Mouse (Mus musculus) midbrain, embryonic 10.5 days (tissue): ENCODE measurements around the gene 4930467E23Rik. TPM values are rescaled to one million over a fixed set of nuclear protein-coding genes. Genes with fewer than 3 reads are reported as not detected.
"Not testable (repeated sequence)": the region's sequence is repeated elsewhere in the genome, so short reads cannot be mapped to it uniquely, and the experiment has no call there.

Source experiments
- DNase-seq: peaks from one replicate; pipeline ENCODE4 v3.0.0-alpha.2; 2017; ENCODE audit warnings: low spot score
- H3K27ac ChIP-seq: fragments of 300-500 bp; sonication (generic); replicated peaks from 2 replicates; pipeline ENCODE4 v1.5.1; 2016; ENCODE audit warnings: mild to moderate bottlenecking
- H3K27me3 ChIP-seq: fragments of 300-500 bp; sonication (generic); 2 replicates; pipeline ENCODE4 v1.6.1; 2016; ENCODE audit warnings: low read depth, mild to moderate bottlenecking; ENCODE audit not compliant: poor library complexity, severe bottlenecking
- H3K36me3 ChIP-seq: fragments of 300-500 bp; sonication (generic); 2 replicates; pipeline ENCODE4 v1.6.1; 2016; ENCODE audit warnings: mild to moderate bottlenecking, moderate library complexity
- H3K4me1 ChIP-seq: fragments of 300-500 bp; sonication (generic); 2 replicates; pipeline ENCODE4 v1.6.1; 2016
- H3K4me3 ChIP-seq: fragments of 300-500 bp; sonication (generic); 2 replicates; pipeline ENCODE4 v1.5.1; 2016; ENCODE audit warnings: mild to moderate bottlenecking, moderate library complexity
- H3K9me3 ChIP-seq: fragments of 300-500 bp; sonication (generic); replicated peaks from 2 replicates; pipeline ENCODE4 v1.6.1; 2016; ENCODE audit warnings: mild to moderate bottlenecking
- WGBS: fragments of 180-500 bp; shearing (Covaris S2); methylation state at CpG from one replicate; pipeline ENCODE4 v1.1.7; 2016; 5-methylcytosine and 5-hydroxymethylcytosine counted together
- polyA plus RNA-seq: library from polyadenylated mRNA; unstranded; fragments of >200 nt; fragmentation: Nextera tagmentation; extraction: Ambion mirVana; gene quantifications from 2 replicates; pipeline ENCODE4 v1.2.1, GENCODE M21; 2016

4930467E23Rik gene
- polyA plus RNA-seq: not detected in 2 replicates

DNA sequence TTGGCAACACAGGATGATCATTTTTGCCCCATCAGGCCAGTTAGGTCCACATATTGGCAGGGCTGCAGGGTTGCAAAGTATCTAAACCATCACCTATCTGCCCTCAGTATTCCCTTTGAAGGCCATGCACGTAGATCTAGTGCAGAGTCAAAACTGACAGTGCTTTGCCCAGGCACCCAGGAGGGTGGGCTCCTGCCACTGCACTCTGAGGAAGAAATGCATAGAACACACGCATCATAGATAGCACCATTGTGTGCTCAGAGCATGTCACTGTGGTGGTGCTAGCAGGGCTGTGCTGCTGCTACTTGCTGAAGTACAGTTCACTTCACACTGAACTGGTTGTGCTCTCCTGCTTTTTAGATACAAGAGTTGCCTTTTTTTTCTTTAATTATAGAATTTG lies at the start of gene 4930467E23Rik:
TSS of gene 4930467E23Rik (plus strand) at position 301 of the 400 bp plus-strand sequence.
- H3K36me3 ChIP-seq, H3K4me3 ChIP-seq, H3K27ac ChIP-seq, DNase-seq, H3K27me3 ChIP-seq, H3K4me1 ChIP-seq, H3K9me3 ChIP-seq: not testable (repeated sequence)
- no CpG with 5 or more reads among the region's 2 CpGs for WGBS

DNA sequence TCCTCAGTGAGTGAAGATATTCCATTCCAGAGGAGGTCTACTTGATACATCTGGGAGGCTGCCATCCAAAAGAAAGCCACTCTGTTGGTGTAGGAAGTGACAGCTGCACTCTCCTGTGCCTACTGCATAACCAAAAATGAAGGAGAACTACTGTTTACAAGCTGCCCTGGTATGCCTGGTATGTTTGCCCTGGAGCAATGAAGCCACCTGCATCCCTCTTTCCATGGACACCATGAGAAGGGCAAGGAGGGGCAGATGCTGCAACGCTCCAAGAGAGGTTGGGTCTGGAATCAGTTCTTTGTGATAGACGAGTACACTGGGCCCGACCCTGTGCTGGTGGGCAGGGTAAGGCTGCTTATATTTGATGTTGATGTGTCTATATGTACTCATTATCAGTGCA lies 47.1 kb upstream of the 4930467E23Rik start:
- not testable (repeated sequence) for H3K27me3 ChIP-seq, H3K36me3 ChIP-seq, DNase-seq, H3K27ac ChIP-seq, H3K4me1 ChIP-seq, H3K4me3 ChIP-seq
- H3K9me3 ChIP-seq: peaks cover 20% of the 10 kb centered on the region
- 94% methylated on average over 2 of the region's 3 CpGs for WGBS

DNA sequence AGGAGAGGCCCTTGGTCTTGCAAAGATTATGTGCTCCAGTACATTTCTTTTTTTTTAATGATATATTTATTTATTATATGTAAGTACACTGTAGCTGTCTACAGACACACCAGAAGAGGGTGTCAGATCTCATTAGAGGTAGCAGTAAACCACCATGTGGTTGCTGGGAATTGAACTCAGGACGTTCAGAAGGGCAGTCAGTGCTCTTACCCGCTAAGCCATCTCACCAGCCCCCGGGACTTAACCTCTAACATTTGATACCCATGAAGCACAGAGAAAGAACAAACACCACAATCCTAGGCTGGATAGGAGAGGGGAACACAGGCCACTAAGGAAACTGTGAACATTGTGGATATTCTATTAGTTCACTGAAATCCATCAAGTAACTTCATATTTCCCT lies 43.9 kb upstream of the 4930467E23Rik start:
- H3K4me3 ChIP-seq, H3K27me3 ChIP-seq, H3K36me3 ChIP-seq, DNase-seq, H3K4me1 ChIP-seq, H3K27ac ChIP-seq, H3K9me3 ChIP-seq: not testable (repeated sequence)
- WGBS: 84% methylated on average over 3 of the region's 3 CpGs

DNA sequence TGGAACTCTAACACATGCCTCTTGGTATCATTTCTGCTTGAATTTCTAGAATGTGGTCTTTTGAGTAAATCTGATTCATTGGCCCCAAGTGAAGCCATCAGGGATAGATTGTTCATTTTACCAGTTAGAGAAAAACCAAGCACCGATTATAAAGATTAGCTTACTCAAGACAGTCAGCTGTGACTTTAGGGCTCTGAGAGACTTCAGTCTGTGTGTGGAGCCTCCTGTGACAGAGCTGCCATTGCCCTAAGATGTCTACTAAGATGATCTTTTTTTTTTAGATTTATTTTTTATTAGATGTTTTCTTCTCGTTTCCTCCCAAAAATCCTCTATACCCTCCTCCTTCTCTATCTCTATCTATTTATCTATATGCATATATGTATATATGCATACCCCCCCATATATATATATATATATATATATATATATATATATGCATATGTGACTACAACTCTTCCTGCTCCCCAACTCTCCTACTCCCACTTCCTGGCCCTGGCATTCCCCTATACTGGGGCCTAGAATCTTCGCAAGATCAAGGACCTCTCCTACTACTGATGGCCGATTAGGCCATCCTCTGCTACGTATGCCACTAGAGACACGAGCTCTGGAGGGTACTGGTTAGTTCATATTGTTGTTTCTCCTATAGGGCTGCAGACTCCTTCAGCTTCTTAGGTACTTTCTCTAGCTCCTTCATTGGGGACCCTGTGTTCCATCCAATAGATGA lies 40.4 kb upstream of the 4930467E23Rik start:
- H3K27me3 ChIP-seq, DNase-seq, H3K27ac ChIP-seq, H3K36me3 ChIP-seq, H3K4me3 ChIP-seq, H3K9me3 ChIP-seq, H3K4me1 ChIP-seq: not testable (repeated sequence)
- WGBS: 88% methylated on average over 6 of the region's 6 CpGs

DNA sequence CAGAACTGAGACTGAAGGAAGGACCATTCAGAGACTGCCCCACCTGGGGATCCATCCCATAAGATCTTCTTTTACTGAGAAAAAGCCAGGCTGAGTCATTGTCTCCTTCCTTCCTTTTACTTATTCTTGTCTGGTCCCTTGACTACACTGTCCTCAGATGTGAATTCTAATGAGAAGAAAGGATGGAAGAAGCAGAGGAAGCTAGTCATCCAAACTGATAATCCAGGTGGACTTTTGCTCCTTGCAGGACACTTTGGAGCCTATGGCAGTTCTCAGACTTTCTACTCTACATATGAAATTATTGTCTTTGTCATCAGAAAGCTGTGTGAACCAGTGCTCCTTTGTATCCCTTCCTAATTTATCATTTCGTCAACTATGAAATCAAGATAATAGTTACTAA lies 39.6 kb upstream of the 4930467E23Rik start:
- not testable (repeated sequence) for DNase-seq, H3K4me1 ChIP-seq, H3K9me3 ChIP-seq, H3K36me3 ChIP-seq, H3K4me3 ChIP-seq, H3K27ac ChIP-seq, H3K27me3 ChIP-seq
- 85% methylated on average over 1 of the region's 1 CpGs for WGBS

DNA sequence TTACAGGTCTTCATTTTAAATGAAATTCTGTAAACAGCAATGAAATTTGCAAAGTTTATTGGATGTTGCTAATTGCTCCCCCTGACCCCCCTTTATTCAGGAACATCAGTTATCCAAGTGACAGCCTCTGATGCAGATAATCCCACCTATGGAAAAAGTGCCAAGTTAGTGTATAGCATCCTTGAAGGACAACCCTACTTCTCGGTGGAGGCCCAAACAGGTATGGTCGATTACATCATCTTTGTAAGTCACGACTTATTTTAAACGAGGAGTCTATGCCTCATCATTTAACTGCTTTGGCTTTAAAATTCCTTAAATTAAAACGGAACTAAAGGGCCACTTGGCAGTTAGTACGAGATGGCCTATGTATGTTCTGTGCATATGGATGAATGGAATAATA lies 38.0 kb upstream of the 4930467E23Rik start:
- WGBS: 88% methylated on average over 6 of the region's 6 CpGs
- not testable (repeated sequence) for H3K27me3 ChIP-seq, H3K4me3 ChIP-seq, H3K4me1 ChIP-seq, H3K27ac ChIP-seq, H3K36me3 ChIP-seq, DNase-seq, H3K9me3 ChIP-seq

DNA sequence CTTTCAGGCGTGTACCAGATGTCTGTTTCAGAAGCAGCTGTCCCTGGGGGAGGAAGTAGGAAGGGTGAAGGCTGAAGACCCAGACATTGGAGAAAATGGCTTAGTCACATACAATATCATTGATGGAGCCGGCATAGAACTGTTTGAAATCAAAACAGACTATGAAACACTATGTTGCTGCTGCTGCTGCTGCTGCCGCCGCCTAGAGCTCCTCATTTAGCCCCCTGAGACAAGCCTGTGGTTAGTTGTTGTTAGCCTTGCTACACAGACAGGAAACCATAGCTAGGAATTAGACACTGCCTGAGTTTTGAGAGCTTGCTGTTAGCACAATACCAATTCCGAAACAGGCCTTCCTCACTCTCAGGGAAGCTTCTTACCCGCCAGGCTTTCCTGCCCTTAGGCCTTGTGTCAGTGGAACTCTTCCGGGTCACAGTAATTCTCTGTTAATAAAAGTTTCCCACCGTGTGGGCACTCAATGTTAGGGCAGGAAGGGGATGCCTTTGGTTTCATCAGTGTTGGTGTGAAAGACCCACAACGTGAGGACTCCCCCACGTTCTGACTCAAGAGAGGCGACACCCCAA lies 31.8 kb upstream of the 4930467E23Rik start:
- H3K27me3 ChIP-seq, H3K36me3 ChIP-seq, H3K4me1 ChIP-seq, H3K27ac ChIP-seq, DNase-seq, H3K4me3 ChIP-seq: not testable (repeated sequence)
- 86% methylated on average over 11 of the region's 11 CpGs for WGBS
- H3K9me3 ChIP-seq: peaks cover 29% of the 10 kb centered on the region

DNA sequence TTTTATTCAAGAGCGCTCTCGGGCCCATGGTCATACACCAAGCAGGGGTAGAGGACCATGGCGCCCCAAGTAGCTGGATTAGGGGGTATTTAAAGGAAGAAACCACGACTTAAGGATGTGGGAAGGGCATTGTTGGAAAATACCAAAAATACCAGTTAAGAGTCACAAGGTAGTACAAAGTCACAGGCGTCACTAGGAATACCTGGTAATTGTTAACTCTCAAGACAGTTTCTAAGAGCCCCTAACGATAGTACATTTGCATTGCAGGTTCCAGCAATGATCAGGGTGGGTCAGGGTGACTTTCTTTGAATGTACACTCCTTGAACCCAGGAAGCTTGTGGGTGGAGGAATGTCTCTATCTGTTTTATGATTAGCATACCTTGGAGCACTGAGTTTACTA lies 31.3 kb upstream of the 4930467E23Rik start:
- WGBS: 80% methylated on average over 6 of the region's 6 CpGs
- DNase-seq, H3K4me3 ChIP-seq, H3K4me1 ChIP-seq, H3K27me3 ChIP-seq, H3K27ac ChIP-seq, H3K36me3 ChIP-seq: not testable (repeated sequence)
- H3K9me3 ChIP-seq: peaks cover 29% of the 10 kb centered on the region

DNA sequence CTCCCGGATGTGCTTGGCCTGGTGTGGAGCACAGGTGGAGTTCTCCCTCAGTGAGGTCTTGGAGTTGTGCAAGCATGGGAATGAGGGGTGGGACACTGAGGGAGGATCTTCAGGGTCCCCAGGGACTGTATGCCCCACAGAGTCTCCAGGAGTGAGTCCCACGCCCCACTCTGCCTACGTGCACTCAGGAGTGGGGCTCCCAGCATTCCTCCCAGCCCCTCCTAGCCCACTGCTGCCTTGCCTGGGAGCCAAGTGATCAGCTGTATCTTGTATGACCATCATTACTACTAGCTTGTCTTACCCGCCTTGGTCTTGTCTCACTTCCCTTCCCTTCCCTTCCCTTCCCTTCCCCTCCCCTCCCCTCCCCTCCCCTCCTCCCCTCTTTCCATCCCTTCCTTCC lies 30.7 kb upstream of the 4930467E23Rik start:
- DNase-seq, H3K4me3 ChIP-seq, H3K27me3 ChIP-seq, H3K27ac ChIP-seq, H3K4me1 ChIP-seq, H3K36me3 ChIP-seq: not testable (repeated sequence)
- H3K9me3 ChIP-seq: peaks cover 29% of the 10 kb centered on the region
- 79% methylated on average over 4 of the region's 4 CpGs for WGBS

DNA sequence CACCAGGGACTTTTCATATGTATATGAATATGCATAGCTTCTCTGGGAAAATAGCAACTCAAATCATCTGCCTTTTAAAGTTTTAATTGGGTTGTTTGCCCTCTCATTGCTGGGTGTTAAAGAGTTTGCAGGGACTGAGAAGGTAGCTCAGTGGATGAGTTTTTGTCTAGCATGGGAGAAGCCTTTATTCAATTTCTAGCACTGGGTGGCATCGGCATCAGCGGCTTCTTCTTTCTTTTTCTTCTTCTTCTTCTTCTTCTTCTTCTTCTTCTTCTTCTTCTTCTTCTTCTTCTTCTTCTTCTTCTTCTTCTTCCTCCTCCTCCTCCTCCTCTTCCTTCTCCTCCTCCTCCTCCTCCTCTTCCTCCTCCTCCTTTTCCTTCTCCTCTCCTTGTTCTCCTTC lies 28.1 kb upstream of the 4930467E23Rik start:
- peaks cover 34% of the 10 kb centered on the region for H3K9me3 ChIP-seq
- H3K4me3 ChIP-seq, H3K27me3 ChIP-seq, H3K4me1 ChIP-seq, H3K27ac ChIP-seq, DNase-seq, H3K36me3 ChIP-seq: not testable (repeated sequence)
- WGBS: 90% methylated on average over 2 of the region's 2 CpGs

DNA sequence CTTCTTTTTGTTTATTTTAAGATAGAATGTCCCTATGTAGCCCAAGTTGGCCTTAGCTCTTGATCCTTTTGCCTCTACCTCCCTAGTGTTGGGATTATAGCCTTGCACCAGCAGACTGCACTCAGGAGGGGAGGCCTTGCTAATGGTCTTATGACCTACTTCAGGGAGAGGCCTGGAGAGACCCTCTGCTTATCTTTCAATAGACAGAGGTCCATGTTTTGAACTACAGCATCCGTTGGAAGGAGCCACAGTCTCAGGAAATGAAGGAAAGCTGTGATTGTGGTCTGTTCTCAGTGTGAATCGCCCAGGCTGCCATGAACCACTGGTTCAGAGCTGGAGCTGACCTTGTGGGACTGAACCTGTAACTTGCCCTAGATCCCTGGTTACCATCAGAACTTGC lies 27.1 kb upstream of the 4930467E23Rik start:
- 73% methylated on average over 2 of the region's 2 CpGs for WGBS
- peaks cover 35% of the 10 kb centered on the region for H3K9me3 ChIP-seq
- H3K27me3 ChIP-seq, DNase-seq, H3K4me1 ChIP-seq, H3K4me3 ChIP-seq, H3K27ac ChIP-seq, H3K36me3 ChIP-seq: not testable (repeated sequence)

DNA sequence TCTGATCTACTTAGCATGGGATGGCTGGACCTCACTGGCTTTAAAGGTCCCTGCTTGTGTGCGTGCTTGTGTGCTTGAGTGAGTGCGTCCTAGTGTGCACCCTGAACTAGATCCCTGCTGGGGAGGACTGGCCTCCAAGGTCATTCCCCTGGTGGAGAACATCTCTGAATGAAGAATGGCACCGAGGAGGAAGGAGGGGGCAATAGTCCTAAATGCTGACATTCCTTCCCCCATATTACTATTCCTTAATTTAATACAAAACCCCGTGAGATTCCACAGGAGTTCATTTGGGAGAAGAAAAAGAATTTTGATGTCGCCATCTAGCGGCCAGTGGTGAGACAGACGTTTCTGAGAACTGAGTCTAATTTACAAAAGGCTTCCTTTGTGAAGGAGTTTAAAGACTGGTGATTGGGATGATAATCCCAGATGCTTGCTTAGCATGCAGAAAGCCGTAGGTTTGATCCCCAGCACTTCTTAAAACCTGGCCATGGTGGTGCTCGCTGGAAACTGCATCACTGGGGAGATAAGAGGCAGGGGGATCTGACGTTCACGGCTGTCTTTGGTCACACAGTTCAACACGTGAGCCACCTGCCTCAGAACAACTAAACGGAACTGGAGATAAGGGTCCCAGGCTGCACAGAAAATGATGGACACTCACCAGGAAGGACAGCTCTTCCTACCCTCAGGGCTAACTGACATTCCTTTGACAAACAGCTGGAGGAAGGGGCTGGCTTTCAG lies 26.2 kb upstream of the 4930467E23Rik start:
- not testable (repeated sequence) for H3K27ac ChIP-seq, H3K27me3 ChIP-seq, H3K36me3 ChIP-seq, H3K4me3 ChIP-seq, H3K4me1 ChIP-seq
- peak; percentile 78 for DNase-seq
- 47% methylated on average over 13 of the region's 13 CpGs for WGBS
- H3K9me3 ChIP-seq: peaks cover 33% of the 10 kb centered on the region

DNA sequence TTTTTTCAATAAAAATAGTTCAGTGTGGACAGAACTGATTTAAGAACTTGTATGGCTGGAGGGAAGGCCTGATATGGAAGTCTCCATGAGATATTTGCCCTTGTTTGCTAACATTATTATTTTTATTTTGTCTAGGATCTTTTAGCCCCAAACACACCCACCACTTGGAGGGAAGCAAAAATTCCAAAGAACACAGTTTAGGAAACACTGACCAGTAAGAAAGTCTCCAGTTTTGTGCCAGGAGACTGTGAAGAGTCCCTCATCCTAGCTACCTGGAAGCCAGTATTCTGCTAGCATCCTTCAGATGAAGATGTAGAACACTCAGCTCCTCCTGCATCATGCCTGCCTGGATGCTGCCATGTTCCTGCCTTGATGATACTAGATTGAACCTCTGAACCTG lies 25.5 kb upstream of the 4930467E23Rik start:
- peaks cover 27% of the 10 kb centered on the region for H3K9me3 ChIP-seq
- not testable (repeated sequence) for H3K4me3 ChIP-seq, H3K27ac ChIP-seq, H3K4me1 ChIP-seq, H3K36me3 ChIP-seq, DNase-seq, H3K27me3 ChIP-seq
